Mouse (Mus musculus): ENCODE results near the gene Rab11fip2. TPM values are rescaled to one million over a fixed set of nuclear protein-coding genes. Genes with fewer than 3 reads are reported as not detected.

Gene Rab11fip2
- polyA plus RNA-seq (2014; fragmentation: Nextera tagmentation; extraction: Ambion mirVana): 10.3 and 13.1 TPM in 2 replicates

GRCm38 (mm10) chr19:59943322-59943871 is at the start of gene Rab11fip2:
Gene Rab11fip2, minus strand, starts transcription at chr19:59943654.
- H3K27ac ChIP-seq: peak within 1 kb of the TSS; percentile 94
- peak within 1 kb of the TSS; percentile 94 for H3K9ac ChIP-seq
- H3K4me2 ChIP-seq (replicated peaks): peak within 1 kb of the TSS; percentile 68
- under 1% methylated on average over 61 of the region's 72 CpGs for WGBS
- no peaks in the 10 kb centered on the region for H3K27me3 ChIP-seq (ENCODE audit: control insufficient read depth, insufficient read depth, low read length)
- H3K4me3 ChIP-seq (replicated peaks; ENCODE audit: low read length): peak within 1 kb of the TSS; percentile 86
- ATAC-seq (ENCODE audit: low FRiP score) (peak; percentile 98), DNase-seq (ENCODE audit: low spot score) (peak; percentile 85)
- peaks cover 27% of the 10 kb centered on the region for H3K4me1 ChIP-seq (replicated peaks; ENCODE audit: control insufficient read depth, insufficient read depth, low read length)
- no peaks in the 10 kb centered on the region for H3K36me3 ChIP-seq (replicated peaks; ENCODE audit: control insufficient read depth, insufficient read depth)
- H3K9me3 ChIP-seq (ENCODE audit: control insufficient read depth, low read length): no peaks in the 10 kb centered on the region

GRCm38 (mm10) chr19:59981588-59981987 is 38.1 kb upstream of the Rab11fip2 start:
- Histone ChIP-seq H3K4me2 (replicated peaks) (no peak overlapping the region), H3K36me3 (replicated peaks; ENCODE audit: control insufficient read depth, insufficient read depth) (no peaks in the 10 kb centered on the region), H3K27me3 (ENCODE audit: control insufficient read depth, insufficient read depth, low read length) (no peaks in the 10 kb centered on the region), H3K9me3 (ENCODE audit: control insufficient read depth, low read length) (no peaks in the 10 kb centered on the region), H3K4me3 (replicated peaks; ENCODE audit: low read length) (no peak overlapping the region), H3K4me1 (replicated peaks; ENCODE audit: control insufficient read depth, insufficient read depth, low read length) (no peaks in the 10 kb centered on the region), H3K27ac (no peak overlapping the region), H3K9ac (no peak overlapping the region)
- 81% methylated on average over 1 of the region's 1 CpGs for WGBS
- no peak for ATAC-seq (ENCODE audit: low FRiP score)
- no peak for DNase-seq (ENCODE audit: low spot score)

DNA sequence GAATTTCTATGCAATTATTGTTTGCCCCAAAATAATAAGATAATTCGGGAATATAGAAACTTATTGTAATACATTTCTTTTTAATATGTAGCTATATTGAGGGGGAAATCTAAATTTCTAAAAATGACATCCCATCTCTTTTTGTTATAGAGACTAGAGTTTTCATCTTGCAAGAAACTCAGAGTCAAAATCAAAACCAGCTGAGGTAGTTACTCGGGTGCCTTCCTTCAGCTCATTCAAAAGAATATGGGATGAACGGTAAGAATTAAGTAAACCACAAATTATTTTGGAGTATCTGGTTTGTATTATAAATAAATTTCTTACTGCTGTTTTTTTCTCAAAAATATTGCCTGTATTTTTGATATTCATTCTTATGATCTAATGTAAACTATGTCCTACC is 11.5 kb upstream of the Rab11fip2 start:
- WGBS: 87% methylated on average over 3 of the region's 3 CpGs
- no peak for ATAC-seq (ENCODE audit: low FRiP score)

GRCm38 (mm10) chr19:59949731-59950130 is 6.3 kb upstream of the Rab11fip2 start:
- DNase-seq (ENCODE audit: low spot score) (no peak), ATAC-seq (ENCODE audit: low FRiP score) (no peak)
- WGBS: 85% methylated on average over 5 of the region's 5 CpGs
- Histone ChIP-seq H3K9ac (no peak overlapping the region), H3K4me3 (replicated peaks; ENCODE audit: low read length) (no peak overlapping the region), H3K9me3 (ENCODE audit: control insufficient read depth, low read length) (no peaks in the 10 kb centered on the region), H3K4me2 (replicated peaks) (no peak overlapping the region), H3K27me3 (ENCODE audit: control insufficient read depth, insufficient read depth, low read length) (no peaks in the 10 kb centered on the region), H3K27ac (no peak overlapping the region), H3K4me1 (replicated peaks; ENCODE audit: control insufficient read depth, insufficient read depth, low read length) (no peaks in the 10 kb centered on the region), H3K36me3 (replicated peaks; ENCODE audit: control insufficient read depth, insufficient read depth) (no peaks in the 10 kb centered on the region)

More for the DNA sequence above, 11.5 kb upstream of the Rab11fip2 start:
- no peaks in the 10 kb centered on the region for H3K4me1 ChIP-seq (replicated peaks; ENCODE audit: control insufficient read depth, insufficient read depth, low read length)
- DNase-seq (ENCODE audit: low spot score): no peak
- no peak overlapping the region for H3K27ac ChIP-seq
- H3K4me3 ChIP-seq (replicated peaks; ENCODE audit: low read length): no peak overlapping the region
- H3K27me3 ChIP-seq (ENCODE audit: control insufficient read depth, insufficient read depth, low read length): no peaks in the 10 kb centered on the region
- H3K4me2 ChIP-seq (replicated peaks): no peak overlapping the region
- H3K9ac ChIP-seq: no peak overlapping the region
- no peaks in the 10 kb centered on the region for H3K9me3 ChIP-seq (ENCODE audit: control insufficient read depth, low read length)
- H3K36me3 ChIP-seq (replicated peaks; ENCODE audit: control insufficient read depth, insufficient read depth): no peaks in the 10 kb centered on the region

GRCm38 (mm10) chr19:59942716-59943321 is 635 bp downstream of the Rab11fip2 start:
- Histone ChIP-seq H3K36me3 (replicated peaks; ENCODE audit: control insufficient read depth, insufficient read depth) (no peaks in the 10 kb centered on the region), H3K9ac (peak overlapping the region; percentile 94), H3K4me2 (replicated peaks) (peak overlapping the region; percentile 68), H3K4me3 (replicated peaks; ENCODE audit: low read length) (peak overlapping the region; percentile 86), H3K4me1 (replicated peaks; ENCODE audit: control insufficient read depth, insufficient read depth, low read length) (peaks cover 27% of the 10 kb centered on the region), H3K27ac (peak overlapping the region; percentile 94), H3K27me3 (ENCODE audit: control insufficient read depth, insufficient read depth, low read length) (no peaks in the 10 kb centered on the region), H3K9me3 (ENCODE audit: control insufficient read depth, low read length) (no peaks in the 10 kb centered on the region)
- peak; percentile 84 for ATAC-seq (ENCODE audit: low FRiP score)
- DNase-seq (ENCODE audit: low spot score): peak; percentile 63
- WGBS: under 1% methylated on average over 27 of the region's 27 CpGs

GRCm38 (mm10) chr19:59939711-59940110 is 3.7 kb downstream of the Rab11fip2 start:
- WGBS: 78% methylated on average over 5 of the region's 5 CpGs
- no peak overlapping the region for H3K4me2 ChIP-seq (replicated peaks)
- H3K4me1 ChIP-seq (replicated peaks; ENCODE audit: control insufficient read depth, insufficient read depth, low read length): peaks cover 27% of the 10 kb centered on the region

DNA sequence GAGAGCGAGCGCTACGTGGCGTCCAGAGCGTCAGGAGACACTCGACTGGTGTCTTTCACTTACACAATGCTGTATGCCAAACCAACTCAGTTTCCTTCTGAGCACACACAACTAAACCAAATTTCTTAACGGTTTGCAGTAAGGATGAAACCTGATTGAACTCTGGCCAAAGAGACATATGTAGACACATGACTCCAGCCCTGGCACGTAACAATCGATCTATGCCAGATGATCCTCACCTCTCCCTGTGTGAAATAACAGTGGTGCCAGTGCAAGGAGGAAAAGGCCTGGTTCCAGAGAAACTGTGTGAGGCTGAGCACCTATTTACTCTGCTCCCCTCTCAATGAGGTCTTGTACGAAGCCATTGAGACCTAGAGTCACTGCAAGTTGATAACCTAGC is 11.4 kb downstream of the Rab11fip2 start:
- Histone ChIP-seq H3K4me2 (replicated peaks) (no peak overlapping the region), H3K4me3 (replicated peaks; ENCODE audit: low read length) (no peak overlapping the region), H3K27ac (no peak overlapping the region), H3K27me3 (ENCODE audit: control insufficient read depth, insufficient read depth, low read length) (no peaks in the 10 kb centered on the region), H3K36me3 (replicated peaks; ENCODE audit: control insufficient read depth, insufficient read depth) (no peaks in the 10 kb centered on the region; the same call in none of the 2 replicates), H3K4me1 (replicated peaks; ENCODE audit: control insufficient read depth, insufficient read depth, low read length) (no peaks in the 10 kb centered on the region), H3K9ac (no peak overlapping the region), H3K9me3 (ENCODE audit: control insufficient read depth, low read length) (no peaks in the 10 kb centered on the region)
- DNase-seq (ENCODE audit: low spot score) (no peak), ATAC-seq (ENCODE audit: low FRiP score) (no peak)
- 91% methylated on average over 10 of the region's 10 CpGs for WGBS

More at GRCm38 (mm10) chr19:59939711-59940110, 3.7 kb downstream of the Rab11fip2 start:
- H3K27ac ChIP-seq: no peak overlapping the region
- DNase-seq (ENCODE audit: low spot score) (no peak), ATAC-seq (ENCODE audit: low FRiP score) (no peak)
- H3K9ac ChIP-seq: no peak overlapping the region
- H3K36me3 ChIP-seq (replicated peaks; ENCODE audit: control insufficient read depth, insufficient read depth): no peaks in the 10 kb centered on the region; the same call in none of the 2 replicates
- H3K27me3 ChIP-seq (ENCODE audit: control insufficient read depth, insufficient read depth, low read length): no peaks in the 10 kb centered on the region
- H3K4me3 ChIP-seq (replicated peaks; ENCODE audit: low read length): no peak overlapping the region
- no peaks in the 10 kb centered on the region for H3K9me3 ChIP-seq (ENCODE audit: control insufficient read depth, low read length)

DNA sequence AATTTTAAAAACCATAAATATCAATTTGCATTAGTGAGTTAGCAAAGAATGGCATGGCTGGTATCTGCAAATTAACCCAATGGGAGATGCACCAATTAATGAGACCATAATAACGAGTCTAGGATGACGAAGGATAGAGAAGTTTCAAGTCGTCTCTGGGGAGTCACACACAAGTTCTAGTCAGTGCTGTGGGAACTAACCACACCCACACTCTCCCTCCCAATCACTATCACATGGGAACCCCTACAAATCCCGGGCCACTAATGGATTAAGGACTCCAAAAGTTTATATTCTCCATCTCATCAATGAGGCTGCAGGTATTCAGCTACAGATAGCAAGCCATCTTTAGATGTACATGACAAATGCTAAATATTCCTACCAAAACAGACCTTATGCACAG is 14.8 kb downstream of the Rab11fip2 start:
- DNase-seq (ENCODE audit: low spot score) (no peak), ATAC-seq (ENCODE audit: low FRiP score) (no peak)
- no peaks in the 10 kb centered on the region for H3K27me3 ChIP-seq (ENCODE audit: control insufficient read depth, insufficient read depth, low read length)
- H3K9me3 ChIP-seq (ENCODE audit: control insufficient read depth, low read length): no peaks in the 10 kb centered on the region
- H3K4me1 ChIP-seq (replicated peaks; ENCODE audit: control insufficient read depth, insufficient read depth, low read length): no peaks in the 10 kb centered on the region
- H3K4me2 ChIP-seq (replicated peaks): no peak overlapping the region
- no peak overlapping the region for H3K27ac ChIP-seq
- no peak overlapping the region for H3K4me3 ChIP-seq (replicated peaks; ENCODE audit: low read length)
- H3K36me3 ChIP-seq (replicated peaks; ENCODE audit: control insufficient read depth, insufficient read depth): no peaks in the 10 kb centered on the region
- 69% methylated on average over 4 of the region's 4 CpGs for WGBS
- no peak overlapping the region for H3K9ac ChIP-seq

- no peak overlapping the region for H3K4me2 ChIP-seq (replicated peaks)
- no peaks in the 10 kb centered on the region for H3K9me3 ChIP-seq (ENCODE audit: control insufficient read depth, low read length)
- no peak for DNase-seq (ENCODE audit: low spot score)
- no peak overlapping the region for H3K27ac ChIP-seq
- H3K27me3 ChIP-seq (ENCODE audit: control insufficient read depth, insufficient read depth, low read length): no peaks in the 10 kb centered on the region
- H3K9ac ChIP-seq: no peak overlapping the region
- ATAC-seq (ENCODE audit: low FRiP score): no peak
- no peaks in the 10 kb centered on the region for H3K36me3 ChIP-seq (replicated peaks; ENCODE audit: control insufficient read depth, insufficient read depth)
- no peak overlapping the region for H3K4me3 ChIP-seq (replicated peaks; ENCODE audit: low read length)
- 91% methylated on average over 1 of the region's 1 CpGs for WGBS
- H3K4me1 ChIP-seq (replicated peaks; ENCODE audit: control insufficient read depth, insufficient read depth, low read length): no peaks in the 10 kb centered on the region
Observed at GRCm38 (mm10) chr19:59926125-59926524, 17.3 kb downstream of the Rab11fip2 start.
